Mouse (Mus musculus): ENCODE data around the gene Ppp2r1a. TPM values are rescaled to one million over a fixed set of nuclear protein-coding genes. Genes with fewer than 3 reads are reported as not detected.

Ppp2r1a gene
- polyA plus RNA-seq, 1 experiment from 2014 or later = 111 TPM

DNA sequence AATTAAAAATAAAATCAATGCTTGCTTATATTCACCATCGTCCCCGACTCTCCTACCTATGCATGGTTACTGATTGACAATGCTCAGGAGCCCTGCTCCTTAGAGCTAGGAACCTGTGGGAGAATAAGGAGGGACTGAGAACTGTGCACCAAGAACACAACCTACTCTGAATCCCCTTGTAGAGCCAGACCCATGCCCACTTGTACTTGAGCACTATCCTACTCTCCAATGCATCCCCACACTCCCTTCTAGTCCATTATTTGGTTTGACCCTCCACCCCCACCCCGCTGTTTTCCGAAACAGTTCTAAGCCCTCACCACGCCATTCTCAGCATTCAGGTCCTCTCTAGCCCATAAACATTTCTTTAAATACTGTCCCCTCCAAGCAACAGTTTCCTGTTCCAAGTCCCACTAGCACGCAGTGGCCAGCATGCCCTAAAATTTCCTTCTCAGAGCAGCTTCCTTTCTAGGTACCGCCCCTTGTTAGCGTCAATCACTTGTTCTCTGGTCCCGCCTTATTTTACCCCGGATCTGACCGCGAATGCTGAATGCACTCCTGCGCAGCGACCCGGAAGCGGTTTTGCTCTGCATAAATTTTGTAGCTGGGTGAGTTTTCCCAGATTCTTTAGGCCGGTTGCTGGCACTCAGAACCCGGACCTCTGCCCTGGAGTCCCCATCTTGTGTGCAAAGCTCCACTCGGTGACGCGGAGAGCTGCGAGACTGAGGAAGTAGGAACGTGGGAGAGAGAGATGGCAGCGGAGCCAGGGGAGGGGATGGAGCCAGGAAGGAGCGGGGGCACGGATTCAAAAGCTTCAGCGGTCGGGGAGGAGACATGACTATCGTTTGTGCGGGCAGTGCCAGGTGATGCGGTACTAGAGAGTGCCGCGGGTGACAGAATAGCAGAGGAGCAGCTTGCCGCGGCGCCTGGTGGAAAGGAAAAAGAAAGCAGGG lies 63.5 kb downstream of the Ppp2r1a start, which contains the start of gene Zfp160:
Gene Zfp160 (plus strand): TSS at position 522 of the 950 bp plus-strand sequence.
- Histone ChIP-seq H3K27ac (peak within 1 kb of the TSS; percentile 83), H3K4me3 (replicated peaks) (peak within 1 kb of the TSS; percentile 75), H3K9me3 (replicated peaks) (no peaks in the 10 kb centered on the region), H3K9ac (peak within 1 kb of the TSS; percentile 80), H3K36me3 (peaks cover 18% of the 10 kb centered on the region), H3K4me1 (replicated peaks) (peaks cover 21% of the 10 kb centered on the region), H3K27me3 (no peaks in the 10 kb centered on the region), H3K4me2 (peak within 1 kb of the TSS; percentile 79)
- ATAC-seq (ENCODE audit: low read depth) = peak; percentile 96
- WGBS (ENCODE audit: insufficient replicate concordance) = 5% methylated on average over 36 of the region's 36 CpGs
- peak; percentile 77 for DNase-seq

DNA sequence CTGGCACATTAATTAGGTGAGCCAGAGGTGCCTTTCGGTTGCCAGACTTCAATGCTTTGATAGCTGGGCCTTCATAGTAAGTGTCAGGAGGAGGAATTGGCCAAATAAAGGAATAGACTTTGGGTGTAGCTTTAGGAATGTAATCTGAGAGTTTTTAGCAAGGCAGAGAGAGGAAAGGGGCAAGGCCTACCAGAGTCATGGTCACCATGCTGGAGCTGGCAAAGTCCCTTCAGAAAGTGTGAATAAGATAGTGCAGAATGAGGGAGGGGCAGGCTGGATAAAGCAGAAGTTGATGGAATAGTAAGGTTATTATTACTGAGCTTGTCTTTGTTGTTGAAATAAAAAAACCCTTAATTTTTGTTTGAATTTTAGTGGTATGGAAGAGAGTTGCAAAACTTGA lies 64.6 kb downstream of the Ppp2r1a start:
- no peaks in the 10 kb centered on the region for H3K9me3 ChIP-seq (replicated peaks)
- H3K27me3 ChIP-seq = no peaks in the 10 kb centered on the region
- H3K27ac ChIP-seq = peak overlapping the region; percentile 83
- ATAC-seq (ENCODE audit: low read depth) (no peak), DNase-seq (no peak)
- 19% methylated on average over 1 of the region's 1 CpGs for WGBS (ENCODE audit: insufficient replicate concordance)
- peak overlapping the region; percentile 75 for H3K4me3 ChIP-seq (replicated peaks)
- peaks cover 21% of the 10 kb centered on the region for H3K36me3 ChIP-seq
- peaks cover 22% of the 10 kb centered on the region for H3K4me1 ChIP-seq (replicated peaks)
- peak overlapping the region; percentile 80 for H3K9ac ChIP-seq
- peak overlapping the region; percentile 79 for H3K4me2 ChIP-seq

Other genes with a start within 250 kb of the Ppp2r1a start
- not detected in 2 replicates for gene Vmn1r227, start 215.5 kb upstream of the Ppp2r1a start, polyA plus RNA-seq (2015; fragmentation: Nextera tagmentation; extraction: Ambion mirVana)
- not detected in 2 replicates for gene Vmn1r228, start 159.2 kb upstream of the Ppp2r1a start, polyA plus RNA-seq (2015; fragmentation: Nextera tagmentation; extraction: Ambion mirVana)
- gene Vmn1r229, start 133.8 kb upstream of the Ppp2r1a start, polyA plus RNA-seq (2015; fragmentation: Nextera tagmentation; extraction: Ambion mirVana) = not detected in 2 replicates
- not detected in 2 replicates for gene Vmn1r230, start 104.9 kb upstream of the Ppp2r1a start, polyA plus RNA-seq (2015; fragmentation: Nextera tagmentation; extraction: Ambion mirVana)
- gene Vmn1r231, start 40.2 kb upstream of the Ppp2r1a start, polyA plus RNA-seq (2015; fragmentation: Nextera tagmentation; extraction: Ambion mirVana) = not detected in 2 replicates
- gene Vmn1r232, start 25.6 kb upstream of the Ppp2r1a start, polyA plus RNA-seq (2015; fragmentation: Nextera tagmentation; extraction: Ambion mirVana) = not detected in 2 replicates
- gene Vmn1r233, start 51.2 kb downstream of the Ppp2r1a start, polyA plus RNA-seq (2015; fragmentation: Nextera tagmentation; extraction: Ambion mirVana) = not detected in 2 replicates
- gene Zfp160, start 63.6 kb downstream of the Ppp2r1a start, polyA plus RNA-seq (2015; fragmentation: Nextera tagmentation; extraction: Ambion mirVana) = 4.8 and 5.1 TPM in 2 replicates

All from liver, embryonic 13.5 days (tissue).